Mouse (Mus musculus) embryonic facial prominence, embryonic 11.5 days (tissue): ENCODE measurements at regions not wholly inside any gene's neighbourhood (a gene's known extent, or its start where the extent isn't known, plus 50 kb on each side); places are given as distances from the start of the nearest gene placed in this dataset.

Source experiments
- ATAC-seq: fragments of 200-750 bp; cut with Nextera tagmentation; replicated peaks from 2 replicates; pipeline ENCODE4 v1.8.0; 2017; ENCODE audit warnings: low read depth; ENCODE audit not compliant: insufficient number of reproducible peaks, low FRiP score, low TSS enrichment
- DNase-seq: peaks from one replicate; pipeline ENCODE4 v3.0.0-alpha.2; 2015; ENCODE audit warnings: low spot score
- H3K27ac ChIP-seq: fragments of 300-500 bp; sonication (generic); replicated peaks from 2 replicates; pipeline ENCODE4 v1.5.1; 2014; ENCODE audit warnings: mild to moderate bottlenecking, low read depth, low read length, control low read depth
- H3K27me3 ChIP-seq: fragments of 300-500 bp; sonication (generic); 2 replicates; pipeline ENCODE4 v1.6.1; 2014; ENCODE audit warnings: mild to moderate bottlenecking, low read length, moderate library complexity, mixed read lengths; ENCODE audit not compliant: control insufficient read depth, insufficient read depth
- H3K36me3 ChIP-seq: fragments of 300-500 bp; sonication (generic); replicated peaks from 2 replicates; pipeline ENCODE4 v1.6.1; 2014; ENCODE audit warnings: low read depth, mild to moderate bottlenecking, low read length, moderate library complexity, mixed read lengths; ENCODE audit not compliant: control insufficient read depth, insufficient read depth
- H3K4me1 ChIP-seq: fragments of 300-500 bp; sonication (generic); 2 replicates; pipeline ENCODE4 v1.6.1; 2014; ENCODE audit warnings: low read length, mixed read lengths; ENCODE audit not compliant: control insufficient read depth, insufficient read depth
- H3K4me2 ChIP-seq: fragments of 300-500 bp; sonication (generic); 2 replicates; pipeline ENCODE4 v1.6.1; 2014; ENCODE audit warnings: low read depth, mild to moderate bottlenecking, control low read depth, low read length, moderate library complexity
- H3K4me3 ChIP-seq: fragments of 300-500 bp; sonication (generic); 2 replicates; pipeline ENCODE4 v1.5.1; 2014; ENCODE audit warnings: low read depth, low read length, control low read depth
- H3K9ac ChIP-seq: fragments of 300-500 bp; sonication (generic); replicated peaks from 2 replicates; pipeline ENCODE4 v1.6.1; 2014; ENCODE audit warnings: mild to moderate bottlenecking, control low read depth, low read length
- H3K9me3 ChIP-seq: fragments of 300-500 bp; sonication (generic); replicated peaks from 2 replicates; pipeline ENCODE4 v1.6.1; 2016; ENCODE audit warnings: mild to moderate bottlenecking, low read length, inconsistent platforms, mixed read lengths; ENCODE audit not compliant: control insufficient read depth
- WGBS: fragments of 180-500 bp; shearing (Covaris S2); extraction: QIAGEN DNeasy Blood & Tissue Kit; methylation state at CpG from one replicate; pipeline ENCODE4 v1.1.7; 2014; 5-methylcytosine and 5-hydroxymethylcytosine counted together

DNA sequence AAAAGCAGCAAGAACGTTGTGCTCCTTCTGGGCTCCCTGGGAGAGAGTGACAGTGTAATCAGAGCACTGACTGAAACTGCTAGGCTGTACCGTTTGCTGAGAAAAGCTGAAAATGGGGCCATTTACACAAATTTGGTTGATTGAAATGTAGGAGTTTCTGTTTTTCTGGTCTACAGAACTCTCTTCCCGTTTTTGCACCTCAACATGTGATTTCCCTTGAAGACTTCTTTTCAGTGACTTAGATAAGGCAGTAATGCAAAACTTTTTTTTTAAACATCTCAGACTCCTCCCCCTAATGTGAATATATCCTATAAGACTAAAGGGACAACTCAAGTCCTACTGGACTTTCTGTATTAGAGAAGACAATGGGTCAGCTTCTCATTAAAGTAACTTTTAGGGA, 356.9 kb upstream of the Lrrc3b start:
- Histone ChIP-seq H3K4me2 (no peak overlapping the region), H3K4me3 (no peak overlapping the region), H3K9ac (no peak overlapping the region), H3K27ac (no peak overlapping the region), H3K36me3 (no peaks in the 10 kb centered on the region), H3K9me3 (no peaks in the 10 kb centered on the region), H3K27me3 (no peaks in the 10 kb centered on the region), H3K4me1 (no peaks in the 10 kb centered on the region)
- ATAC-seq = no peak
- 72% methylated on average over 3 of the region's 3 CpGs for WGBS
- DNase-seq = no peak

DNA sequence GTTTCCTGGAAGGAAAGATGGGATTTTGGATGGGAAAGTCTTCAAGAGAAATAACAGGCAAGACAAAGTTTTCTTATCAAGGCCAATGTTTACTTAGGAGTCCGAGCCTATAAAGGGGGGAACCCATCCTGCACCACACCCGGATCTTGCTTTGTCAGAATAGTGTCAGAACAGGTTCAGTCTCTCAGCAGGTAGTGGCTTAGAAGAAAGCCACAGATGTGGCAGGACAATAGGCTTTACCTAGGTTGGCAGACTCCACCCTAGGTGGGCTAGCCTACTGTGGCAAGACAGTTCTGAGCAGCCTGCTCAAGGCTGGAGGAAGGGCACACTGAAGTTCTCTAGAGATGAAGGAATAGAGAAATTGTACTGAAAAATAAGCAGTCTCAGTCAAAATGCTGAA, 358.2 kb upstream of the Lrrc3b start:
- no peaks in the 10 kb centered on the region for H3K4me1 ChIP-seq
- no peak overlapping the region for H3K27ac ChIP-seq
- H3K4me3 ChIP-seq = no peak overlapping the region
- no peak overlapping the region for H3K4me2 ChIP-seq
- ATAC-seq = no peak
- DNase-seq = no peak
- no peaks in the 10 kb centered on the region for H3K9me3 ChIP-seq
- H3K36me3 ChIP-seq = no peaks in the 10 kb centered on the region
- no peak overlapping the region for H3K9ac ChIP-seq
- 52% methylated on average over 2 of the region's 2 CpGs for WGBS
- no peaks in the 10 kb centered on the region for H3K27me3 ChIP-seq

DNA sequence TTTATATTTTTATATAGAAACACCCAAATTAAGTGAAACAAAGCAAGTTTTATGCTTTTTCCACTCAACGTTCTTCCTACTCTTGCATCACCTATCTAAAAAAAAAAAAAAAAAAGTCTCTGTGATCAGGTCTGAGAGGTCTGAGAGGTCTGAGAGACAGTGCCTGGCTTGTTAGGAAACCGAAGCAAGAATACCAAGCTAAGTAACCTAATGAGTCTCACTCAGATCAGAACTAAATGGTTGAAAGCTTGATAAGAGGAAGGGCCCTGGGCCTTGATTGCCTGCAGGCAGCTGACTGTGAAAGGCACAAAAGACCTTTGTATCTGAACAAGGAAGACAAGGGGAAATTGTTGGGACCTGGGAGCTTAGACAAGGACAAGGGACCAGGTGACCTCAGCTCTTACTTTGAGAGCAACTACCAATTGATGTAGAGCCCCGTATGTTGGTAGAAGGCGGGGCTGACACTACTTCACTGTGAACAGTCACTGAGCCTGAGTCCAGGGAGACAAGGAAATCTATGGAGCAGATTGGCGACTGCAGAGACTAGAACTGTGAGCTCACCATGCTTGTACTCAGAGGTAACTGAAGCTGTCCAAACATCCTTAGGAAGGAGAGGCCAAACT, 362.8 kb upstream of the Lrrc3b start:
- no peaks in the 10 kb centered on the region for H3K4me1 ChIP-seq
- DNase-seq (no peak), ATAC-seq (no peak)
- H3K9me3 ChIP-seq = no peaks in the 10 kb centered on the region
- no peaks in the 10 kb centered on the region for H3K36me3 ChIP-seq
- 39% methylated on average over 5 of the region's 5 CpGs for WGBS
- no peaks in the 10 kb centered on the region for H3K27me3 ChIP-seq
- no peak overlapping the region for H3K9ac ChIP-seq
- H3K4me3 ChIP-seq = no peak overlapping the region
- H3K4me2 ChIP-seq = no peak overlapping the region
- H3K27ac ChIP-seq = no peak overlapping the region

DNA sequence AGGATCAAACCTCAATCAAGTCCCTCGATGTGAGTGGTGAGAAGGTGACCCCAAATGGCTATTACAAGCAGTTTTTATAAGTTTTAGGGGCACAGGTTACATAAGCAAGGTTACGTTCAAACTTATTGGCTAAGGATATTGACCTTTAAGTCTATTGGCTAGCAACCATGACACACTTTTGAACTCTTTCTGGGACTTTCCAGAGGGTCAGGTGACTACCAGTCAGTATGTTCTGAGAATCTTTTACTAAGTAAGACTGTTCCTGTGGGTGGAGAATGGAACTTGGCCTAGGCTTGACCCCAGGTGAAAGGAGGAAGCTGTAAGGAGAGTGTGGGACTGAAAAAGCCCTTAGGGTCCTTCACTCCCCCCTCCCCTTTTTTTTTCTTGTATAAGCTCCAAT, 370.3 kb upstream of the Lrrc3b start:
- H3K4me2 ChIP-seq = no peak overlapping the region
- H3K27ac ChIP-seq = no peak overlapping the region
- H3K4me3 ChIP-seq = no peak overlapping the region
- no peaks in the 10 kb centered on the region for H3K36me3 ChIP-seq
- DNase-seq (no peak), ATAC-seq (no peak)
- no peaks in the 10 kb centered on the region for H3K4me1 ChIP-seq
- no peaks in the 10 kb centered on the region for H3K27me3 ChIP-seq
- no peak overlapping the region for H3K9ac ChIP-seq
- 82% methylated on average over 2 of the region's 2 CpGs for WGBS
- no peaks in the 10 kb centered on the region for H3K9me3 ChIP-seq

DNA sequence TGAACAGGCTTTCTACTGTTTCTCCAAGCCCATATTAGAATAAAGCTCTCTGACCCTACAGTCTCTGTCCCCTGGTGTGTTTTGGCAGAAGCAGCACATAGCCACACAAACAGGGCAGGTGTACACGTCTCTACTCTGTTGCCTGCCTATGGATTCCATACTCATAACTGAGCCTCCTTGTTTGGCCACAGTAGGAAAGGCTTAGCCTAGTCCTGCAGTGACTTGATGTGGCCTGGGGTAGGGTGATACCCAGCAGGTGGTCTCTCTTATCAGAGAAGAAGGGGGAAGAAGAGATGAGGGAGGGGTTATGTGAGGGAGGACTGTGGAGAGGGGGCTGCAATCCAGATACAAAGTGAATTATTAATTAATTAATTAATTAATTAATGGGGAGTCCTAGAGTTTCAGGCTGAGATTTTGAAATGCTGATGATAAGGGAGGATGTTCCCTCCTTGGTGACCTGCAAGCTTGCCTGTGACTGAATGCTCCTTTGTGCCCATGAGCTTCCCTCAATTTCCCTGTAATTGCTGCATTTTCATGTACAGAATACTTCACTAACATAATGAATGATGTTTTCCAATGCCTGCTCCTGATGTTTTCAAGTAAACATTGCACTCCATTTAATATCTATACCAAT, 402.7 kb upstream of the Lrrc3b start:
- Histone ChIP-seq H3K9ac (no peak overlapping the region), H3K36me3 (no peaks in the 10 kb centered on the region), H3K27me3 (no peaks in the 10 kb centered on the region), H3K4me1 (no peaks in the 10 kb centered on the region), H3K27ac (no peak overlapping the region), H3K4me3 (no peak overlapping the region), H3K9me3 (no peaks in the 10 kb centered on the region), H3K4me2 (no peak overlapping the region)
- ATAC-seq (no peak), DNase-seq (no peak)
- WGBS = 88% methylated on average over 1 of the region's 1 CpGs

DNA sequence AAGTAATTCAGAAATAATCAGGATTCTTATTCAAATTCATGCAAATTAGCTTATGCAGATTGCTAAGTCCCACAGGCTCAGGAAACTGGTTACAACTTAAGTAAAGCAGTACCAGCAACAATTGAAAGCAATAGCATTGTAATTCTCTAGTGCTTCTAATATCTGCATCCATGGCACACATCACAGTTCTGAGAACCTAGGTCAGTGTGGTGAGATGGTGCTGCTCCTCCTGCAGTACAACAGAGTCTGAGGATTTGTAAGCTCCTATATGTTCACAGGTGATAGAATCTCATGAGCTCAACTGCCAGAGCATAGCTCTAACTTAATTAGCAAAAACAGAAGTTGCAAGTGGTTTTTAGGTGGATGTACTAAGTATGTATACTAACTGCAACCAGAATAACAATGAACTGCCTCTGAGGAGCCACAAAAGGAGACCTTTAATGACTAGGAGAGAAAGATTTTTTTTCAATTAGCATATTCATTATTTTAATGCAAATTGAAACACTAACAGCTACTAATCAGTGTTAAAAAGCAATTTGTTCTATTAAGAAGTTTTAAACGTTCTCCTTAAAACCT, 403.3 kb upstream of the Lrrc3b start:
- Histone ChIP-seq H3K27me3 (no peaks in the 10 kb centered on the region), H3K9ac (no peak overlapping the region), H3K4me1 (no peaks in the 10 kb centered on the region), H3K36me3 (no peaks in the 10 kb centered on the region), H3K4me2 (no peak overlapping the region), H3K4me3 (no peak overlapping the region), H3K9me3 (no peaks in the 10 kb centered on the region), H3K27ac (no peak overlapping the region)
- no peak for ATAC-seq
- 50% methylated on average over 1 of the region's 1 CpGs for WGBS
- DNase-seq = no peak

DNA sequence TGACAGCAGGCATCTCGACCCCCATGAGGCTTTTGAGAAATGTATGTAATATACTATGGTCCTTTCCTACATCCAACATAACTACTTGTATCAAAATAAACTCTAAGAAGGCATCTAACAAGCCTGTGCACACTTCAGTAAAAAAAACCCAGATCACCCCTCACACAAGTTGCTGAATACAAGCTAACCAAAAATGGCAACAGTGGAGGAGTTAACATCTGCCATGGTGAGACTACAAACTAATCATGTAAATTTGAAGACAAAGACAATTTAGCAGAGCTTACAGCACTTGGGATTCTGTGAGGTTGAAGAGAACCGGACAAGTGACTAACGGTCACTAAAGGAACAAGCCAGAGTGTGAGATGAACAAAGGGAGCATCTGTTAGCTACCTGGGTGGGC, 380.6 kb upstream of the Ngly1 start:
- H3K27me3 ChIP-seq = no peaks in the 10 kb centered on the region
- no peak for ATAC-seq
- no peak for DNase-seq
- no peak overlapping the region for H3K4me3 ChIP-seq
- 78% methylated on average over 3 of the region's 3 CpGs for WGBS
- no peaks in the 10 kb centered on the region for H3K36me3 ChIP-seq
- H3K27ac ChIP-seq = no peak overlapping the region
- no peaks in the 10 kb centered on the region for H3K4me1 ChIP-seq
- no peak overlapping the region for H3K4me2 ChIP-seq
- no peaks in the 10 kb centered on the region for H3K9me3 ChIP-seq
- H3K9ac ChIP-seq = no peak overlapping the region

DNA sequence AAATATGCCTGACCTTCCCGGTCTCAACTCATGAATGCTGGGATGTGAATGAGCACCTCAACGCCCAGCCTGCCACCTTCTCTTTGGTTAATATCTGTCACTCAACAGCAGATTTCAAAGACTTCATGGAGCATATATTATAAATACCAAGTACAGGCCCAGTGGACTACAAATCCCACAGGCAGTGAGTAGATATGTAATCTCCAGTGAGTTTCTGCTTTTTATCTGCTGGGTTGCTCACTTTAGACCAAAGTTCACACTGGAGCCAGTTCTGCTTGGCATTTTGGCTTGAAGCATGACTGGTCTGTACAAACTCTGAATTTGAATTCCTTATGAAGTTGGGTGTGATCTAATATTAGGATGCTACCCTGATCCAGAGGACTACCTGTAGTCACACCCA, 377.1 kb upstream of the Ngly1 start:
- Histone ChIP-seq H3K4me2 (no peak overlapping the region), H3K36me3 (no peaks in the 10 kb centered on the region), H3K27me3 (no peaks in the 10 kb centered on the region), H3K9ac (no peak overlapping the region), H3K27ac (no peak overlapping the region), H3K4me1 (no peaks in the 10 kb centered on the region), H3K4me3 (no peak overlapping the region), H3K9me3 (no peaks in the 10 kb centered on the region)
- ATAC-seq = no peak
- no peak for DNase-seq
- 88% methylated on average over 2 of the region's 2 CpGs for WGBS
